Comparison of ENCODE assay signal across 22 mouse cellular contexts in the genomic region with DNA sequence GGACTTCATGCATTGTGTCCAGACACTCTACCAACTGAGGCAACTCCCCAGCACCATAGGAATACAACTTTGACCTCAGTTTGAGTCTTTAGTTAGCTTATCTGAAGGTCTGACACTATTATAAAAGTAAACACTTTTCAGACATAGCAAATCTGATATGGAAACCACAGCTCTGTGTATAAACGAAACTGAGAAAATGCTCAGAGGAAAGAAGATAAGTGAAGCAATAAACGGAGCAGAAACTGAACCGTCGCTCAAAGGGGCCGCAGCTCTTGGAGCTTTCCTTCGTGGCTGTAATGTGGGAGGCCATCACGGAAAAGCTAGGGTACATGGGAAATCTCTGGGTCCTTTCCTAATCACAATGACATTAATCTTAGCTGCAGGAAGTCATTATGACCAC. TPM values are rescaled to one million over a fixed set of nuclear protein-coding genes. Genes with fewer than 3 reads are reported as not detected.
DNase-seq lines count a peak whose midpoint lies in the region; ATAC-seq and TF ChIP-seq lines count a peak whose summit lies in the region.
"Had no signal": no experiment of that assay in that cellular context is flagged by ENCODE, and none has a peak within 500 bp of the region (broad histone marks: within the 10 kb centered on the region; RNA-seq: fewer than 3 reads in every experiment).

No protein-coding gene starts in this region.

- H3K9me3 ChIP-seq in stomach, embryonic 15.5 days, result no peaks in the 10 kb centered on the region
- H3K9me3 ChIP-seq in stomach, postnatal 0 days (ENCODE audit: control insufficient read depth, low read length), result no peaks in the 10 kb centered on the region
- H3K9me3 ChIP-seq in intestine, embryonic 14.5 days (ENCODE audit: control insufficient read depth, low read length), result no peaks in the 10 kb centered on the region
- H3K9me3 ChIP-seq: embryonic facial prominence, embryonic 12.5 days; forebrain, embryonic 12.5 days; heart, embryonic 15.5 days; hindbrain, embryonic 13.5 days had no signal

- H3K4me2 ChIP-seq in stomach, embryonic 15.5 days, result no peak overlapping the region
- H3K4me2 ChIP-seq in stomach, postnatal 0 days (replicated peaks; ENCODE audit: low read depth), result no peak overlapping the region
- H3K4me2 ChIP-seq in intestine, embryonic 14.5 days (ENCODE audit: low read length), result no peak overlapping the region
- H3K4me2 ChIP-seq: embryonic facial prominence, embryonic 12.5 days; forebrain, embryonic 12.5 days; heart, embryonic 11.5 days; heart, embryonic 15.5 days; hindbrain, embryonic 13.5 days had no signal

- no peak for ATAC-seq in stomach, embryonic 15.5 days (ENCODE audit: insufficient read depth, low FRiP score, low read depth)
- no peak for ATAC-seq in stomach, postnatal 0 days (ENCODE audit: low FRiP score, low TSS enrichment)
- ATAC-seq in intestine, embryonic 14.5 days (replicated peaks; ENCODE audit: low FRiP score, low TSS enrichment, low read depth), result no peak
- 0 out of 2 replicates have a peak, but pooled peaks have one; percentile 12 for ATAC-seq in megakaryocyte-erythroid progenitor cell, adult 5-6 weeks (replicated peaks; ENCODE audit: low FRiP score, low TSS enrichment, poor library complexity, severe bottlenecking)
- no peak for ATAC-seq in erythroblast, adult 5-6 weeks (replicated peaks; ENCODE audit: low FRiP score, poor library complexity, severe bottlenecking)
- ATAC-seq: forebrain, embryonic 16.5 days; hindbrain, postnatal 0 days had no signal

- 54% methylated on average over 7 of the region's 7 CpGs for WGBS in stomach, embryonic 15.5 days
- 64% methylated on average over 7 of the region's 7 CpGs for WGBS in stomach, postnatal 0 days
- 67% methylated on average over 7 of the region's 7 CpGs for WGBS in intestine, embryonic 14.5 days

- peaks cover 12% of the 10 kb centered on the region for H3K4me1 ChIP-seq in stomach, embryonic 15.5 days
- H3K4me1 ChIP-seq in stomach, postnatal 0 days (replicated peaks; ENCODE audit: control insufficient read depth, insufficient read depth), result no peaks in the 10 kb centered on the region; the same call in 1 of the 2 replicates
- H3K4me1 ChIP-seq in intestine, embryonic 14.5 days (replicated peaks; ENCODE audit: control insufficient read depth, insufficient read depth, low read length), result peaks cover 16% of the 10 kb centered on the region

- peak overlapping the region; percentile 18; the same call in 1 of the 2 replicates for H3K27ac ChIP-seq in stomach, embryonic 15.5 days
- no peak overlapping the region for H3K27ac ChIP-seq in stomach, postnatal 0 days (replicated peaks)
- H3K27ac ChIP-seq in intestine, embryonic 14.5 days (ENCODE audit: low read depth), result 0 out of 2 replicates have a peak overlapping the region, but pooled peaks have one; percentile 33
- H3K27ac ChIP-seq: embryonic facial prominence, embryonic 12.5 days; forebrain, embryonic 12.5 days; heart, adult 2 months; heart, embryonic 15.5 days; hindbrain, embryonic 13.5 days; hindbrain, postnatal 0 days had no signal

- no peak overlapping the region for H3K9ac ChIP-seq in stomach, embryonic 15.5 days
- H3K9ac ChIP-seq in stomach, postnatal 0 days (ENCODE audit: low read length), result no peak overlapping the region
- no peak overlapping the region for H3K9ac ChIP-seq in intestine, embryonic 14.5 days (ENCODE audit: low read length)
- H3K9ac ChIP-seq: embryonic facial prominence, embryonic 12.5 days; forebrain, embryonic 12.5 days; heart, embryonic 15.5 days; hindbrain, embryonic 13.5 days had no signal

- no peaks in the 10 kb centered on the region for H3K36me3 ChIP-seq in stomach, embryonic 15.5 days
- H3K36me3 ChIP-seq in stomach, postnatal 0 days (ENCODE audit: control insufficient read depth, insufficient read depth, low read length), result no peaks in the 10 kb centered on the region
- no peaks in the 10 kb centered on the region; the same call in 1 of the 2 replicates for H3K36me3 ChIP-seq in intestine, embryonic 14.5 days (ENCODE audit: control insufficient read depth, insufficient read depth, low read length)
- H3K36me3 ChIP-seq: heart, embryonic 15.5 days had no signal

- no peak for TF ChIP-seq EP300 in stomach, postnatal 0 days (optimal IDR thresholded peaks at IDR 0.05)

- no peak for TF ChIP-seq CTCF in stomach, postnatal 0 days (IDR thresholded peaks at IDR 0.05; ENCODE audit: low read depth)

- DNase-seq in stomach, postnatal 0 days (ENCODE audit: low spot score), result no peak
- no peak for DNase-seq in intestine, embryonic 14.5 days (ENCODE audit: low spot score)
- DNase-seq in testis, postnatal 10 days (ENCODE audit: low spot score), result no peak
- DNase-seq in thymus, postnatal 4 days, result no peak
- DNase-seq: adrenal gland, adult 2 months; adrenal gland, postnatal 25 days; cerebellum, adult 18-20 months; cerebellum, postnatal 10 days; gastrocnemius, postnatal 14 days; heart, adult 2 months; heart, postnatal 14 days had no signal

- H3K4me3 ChIP-seq in stomach, embryonic 15.5 days (replicated peaks), result no peak overlapping the region
- no peak overlapping the region for H3K4me3 ChIP-seq in stomach, postnatal 0 days (ENCODE audit: low read depth, low read length)
- no peak overlapping the region for H3K4me3 ChIP-seq in intestine, embryonic 14.5 days (ENCODE audit: low read depth, low read length)
- H3K4me3 ChIP-seq: embryonic facial prominence, embryonic 12.5 days; forebrain, embryonic 12.5 days; heart, adult 2 months; heart, embryonic 15.5 days; hindbrain, embryonic 13.5 days had no signal

- no peaks in the 10 kb centered on the region for H3K27me3 ChIP-seq in stomach, embryonic 15.5 days (replicated peaks)
- no peaks in the 10 kb centered on the region for H3K27me3 ChIP-seq in stomach, postnatal 0 days (ENCODE audit: control insufficient read depth, insufficient read depth, low read length)
- no peaks in the 10 kb centered on the region for H3K27me3 ChIP-seq in intestine, embryonic 14.5 days (replicated peaks; ENCODE audit: control insufficient read depth, insufficient read depth, low read length)
- H3K27me3 ChIP-seq: CH12.LX; embryonic facial prominence, embryonic 12.5 days; forebrain, embryonic 12.5 days; heart, embryonic 15.5 days; hindbrain, embryonic 13.5 days had no signal

RNA-seq across cellular contexts. Expression of gene Dync1li1, which starts 2.3 kb away (rescaled TPM):
- polyA plus RNA-seq in stomach, embryonic 15.5 days (2015; fragmentation: Nextera tagmentation; extraction: Ambion mirVana), result 57.6 and 58.3 TPM in 2 replicates
- polyA plus RNA-seq in stomach, postnatal 0 days (2015; fragmentation: Nextera tagmentation; extraction: Ambion mirVana), result 35.7 TPM in 2 replicates
- 41.5 and 55.5 TPM in 2 replicates for polyA plus RNA-seq in intestine, embryonic 14.5 days (2014; fragmentation: Nextera tagmentation; extraction: Ambion mirVana)
- total RNA-seq in megakaryocyte-erythroid progenitor cell, adult 5-6 weeks (2014; fragmentation: Nextera tagmentation), result 28.2 and 29.8 TPM in 2 replicates
- total RNA-seq in megakaryocyte-erythroid progenitor cell, adult 5-6 weeks (2017), result 40.9 and 52.6 TPM in 2 replicates
- 13.3 and 14.6 TPM in 2 replicates for total RNA-seq in erythroblast, adult 5-6 weeks (2015; ENCODE audit: low replicate concordance)
- total RNA-seq in erythroblast, adult 5-6 weeks (2017; ENCODE audit: low replicate concordance), result 19.1 and 19.7 TPM in 2 replicates

RNA-seq across cellular contexts. Expression of gene Cmtm6, which starts 44.7 kb away (rescaled TPM):
- 58.7 and 60.9 TPM in 2 replicates for polyA plus RNA-seq in stomach, embryonic 15.5 days (2015; fragmentation: Nextera tagmentation; extraction: Ambion mirVana)
- 50.9 and 53.9 TPM in 2 replicates for polyA plus RNA-seq in stomach, postnatal 0 days (2015; fragmentation: Nextera tagmentation; extraction: Ambion mirVana)
- polyA plus RNA-seq in intestine, embryonic 14.5 days (2014; fragmentation: Nextera tagmentation; extraction: Ambion mirVana), result 61.4 and 61.5 TPM in 2 replicates
- 21.3 and 22.7 TPM in 2 replicates for total RNA-seq in megakaryocyte-erythroid progenitor cell, adult 5-6 weeks (2014; fragmentation: Nextera tagmentation)
- total RNA-seq in megakaryocyte-erythroid progenitor cell, adult 5-6 weeks (2017), result 38.9 and 41.3 TPM in 2 replicates
- total RNA-seq in erythroblast, adult 5-6 weeks (2015; ENCODE audit: low replicate concordance), result 9.6 and 23.0 TPM in 2 replicates
- total RNA-seq in erythroblast, adult 5-6 weeks (2017; ENCODE audit: low replicate concordance), result 17.0 and 24.4 TPM in 2 replicates

RNA-seq across cellular contexts. Expression of gene Cnot10, which starts 46.3 kb away (rescaled TPM):
- 51.2 and 60.1 TPM in 2 replicates for polyA plus RNA-seq in stomach, embryonic 15.5 days (2015; fragmentation: Nextera tagmentation; extraction: Ambion mirVana)
- polyA plus RNA-seq in stomach, postnatal 0 days (2015; fragmentation: Nextera tagmentation; extraction: Ambion mirVana), result 24.4 and 26.4 TPM in 2 replicates
- 65.8 and 67.6 TPM in 2 replicates for polyA plus RNA-seq in intestine, embryonic 14.5 days (2014; fragmentation: Nextera tagmentation; extraction: Ambion mirVana)
- 44.6 and 44.7 TPM in 2 replicates for total RNA-seq in megakaryocyte-erythroid progenitor cell, adult 5-6 weeks (2014; fragmentation: Nextera tagmentation)
- 65.3 and 68.0 TPM in 2 replicates for total RNA-seq in megakaryocyte-erythroid progenitor cell, adult 5-6 weeks (2017)
- total RNA-seq in erythroblast, adult 5-6 weeks (2015; ENCODE audit: low replicate concordance), result 7.1 and 9.4 TPM in 2 replicates
- total RNA-seq in erythroblast, adult 5-6 weeks (2017; ENCODE audit: low replicate concordance), result 11.6 and 13.6 TPM in 2 replicates
